Mouse (Mus musculus) heart, postnatal 36 days (tissue): ENCODE measurements around the gene Ank2. TPM values are rescaled to one million over a fixed set of nuclear protein-coding genes. Genes with fewer than 3 reads are reported as not detected.
A peak's percentile ranks its signal among the peaks of the same experiment; 100 is the strongest.
"Not testable (repeated sequence)": the region's sequence is repeated elsewhere in the genome, so short reads cannot be mapped to it uniquely, and the experiment has no call there.

Experiments used
- DNase-seq, 2 experiments: peaks; one replicate each; pipeline ENCODE4 v3.0.0; 2021 to 2022
- intact Hi-C: fragments of 180-260 bp; cut with DNase I; formaldehyde crosslinking; loops from one replicate; pipeline ENCODE4 v1.15.1; 2025
- total RNA-seq, 2 experiments: library from RNA; stranded (reverse); gene quantifications; 2 replicates each; pipeline ENCODE4 v1.2.3; 2021

Gene Ank2
- total RNA-seq, 2 experiments from 2014 or later: 334 to 351 TPM

GRCm38 (mm10) chr3:127487302-127487701 lies 11.8 kb downstream of the Ank2 start:
- DNase-seq: no peak
- intact Hi-C loops: no loop called here

- no peak for DNase-seq
- intact Hi-C loops: no loop called here
Measured at GRCm38 (mm10) chr3:127485174-127485573, 14.0 kb downstream of the Ank2 start.

GRCm38 (mm10) chr3:127481658-127482057 lies 17.5 kb downstream of the Ank2 start:
- intact Hi-C loops: no loop called here
- no peak for DNase-seq

- intact Hi-C loops, DNase-seq: not testable (repeated sequence)
Measured at GRCm38 (mm10) chr3:127480369-127480768, 18.8 kb downstream of the Ank2 start.

- DNase-seq: no peak
- intact Hi-C loops: no loop called here
Measured at GRCm38 (mm10) chr3:127474115-127474514, 25.0 kb downstream of the Ank2 start.

- no peak for DNase-seq
- intact Hi-C loops: no loop called here
Measured at GRCm38 (mm10) chr3:127469164-127469752, 29.9 kb downstream of the Ank2 start.

- intact Hi-C loops: no loop called here
- DNase-seq: no peak
Measured at GRCm38 (mm10) chr3:127468569-127468968, 30.6 kb downstream of the Ank2 start.

- intact Hi-C loops: no loop called here
- DNase-seq: no peak
Measured at GRCm38 (mm10) chr3:127463816-127464480, 35.2 kb downstream of the Ank2 start.

- no peak for DNase-seq
Measured at GRCm38 (mm10) chr3:127463165-127463564, 36.0 kb downstream of the Ank2 start.

GRCm38 (mm10) chr3:127462413-127462812 lies 36.7 kb downstream of the Ank2 start:
- no peak for DNase-seq
- intact Hi-C loops: no loop called here

More at GRCm38 (mm10) chr3:127463165-127463564, 36.0 kb downstream of the Ank2 start:
- intact Hi-C loops: no loop called here

GRCm38 (mm10) chr3:127460891-127461437 lies 38.2 kb downstream of the Ank2 start:
- intact Hi-C loops: no loop called here
- no peak for DNase-seq

GRCm38 (mm10) chr3:127459858-127460257 lies 39.3 kb downstream of the Ank2 start:
- DNase-seq: no peak
- intact Hi-C loops: no loop called here

GRCm38 (mm10) chr3:127458925-127459324 lies 40.2 kb downstream of the Ank2 start:
- intact Hi-C loops: no loop called here
- DNase-seq: no peak

GRCm38 (mm10) chr3:127458420-127458798 lies 40.7 kb downstream of the Ank2 start:
- no peak for DNase-seq
- intact Hi-C loops: no loop called here

GRCm38 (mm10) chr3:127457761-127458419 lies 41.3 kb downstream of the Ank2 start:
- no peak for DNase-seq
- intact Hi-C loops: no loop called here

- intact Hi-C loops: no loop called here
- no peak for DNase-seq
Measured at GRCm38 (mm10) chr3:127453738-127454137, 45.4 kb downstream of the Ank2 start.

GRCm38 (mm10) chr3:127453254-127453653 lies 45.9 kb downstream of the Ank2 start:
- no peak for DNase-seq
- intact Hi-C loops: no loop called here

- intact Hi-C loops: no loop called here
- no peak for DNase-seq
Measured at GRCm38 (mm10) chr3:127452233-127452632, 46.9 kb downstream of the Ank2 start.

- DNase-seq: no peak
- intact Hi-C loops: loop anchor here (2.0 kb wide), 1 partner anchor 93 kb away; no protein-coding TSS in a partner anchor
Measured at GRCm38 (mm10) chr3:127451741-127452140, 47.4 kb downstream of the Ank2 start.

GRCm38 (mm10) chr3:127451070-127451469 lies 48.1 kb downstream of the Ank2 start:
- intact Hi-C loops: loop anchor here (2.0 kb wide), 1 partner anchor 94 kb away; no protein-coding TSS in a partner anchor
- DNase-seq: peak in 1 of 2 experiments; percentile 43

- intact Hi-C loops: loop anchor here (2.0 to 5.0 kb wide), 2 partner anchors 123 to 264 kb away; no protein-coding TSS in a partner anchor
- DNase-seq: peak; percentile 53 to 67
Measured at GRCm38 (mm10) chr3:127446173-127446572, 53.0 kb downstream of the Ank2 start.
